Mouse (Mus musculus) right cerebral cortex, postnatal 10 days (tissue): ENCODE measurements at regions not wholly inside any gene's neighbourhood (a gene's known extent, or its start where the extent isn't known, plus 50 kb on each side); places are given as distances from the start of the nearest gene placed in this dataset.

Experiments
- DNase-seq, 2 experiments: peaks; one replicate each; pipeline ENCODE4 v3.0.0; 2021; ENCODE audit warnings: low spot score in 2 of 2

- DNase-seq = peak in 1 of 2 experiments; percentile 16
Measured at GRCm38 (mm10) chrX:110666853-110667504, 147.1 kb upstream of the Pou3f4 start.

- no peak for DNase-seq
Measured at GRCm38 (mm10) chrX:110673192-110673591, 140.9 kb upstream of the Pou3f4 start.

GRCm38 (mm10) chrX:110678578-110678977 lies 135.5 kb upstream of the Pou3f4 start:
- DNase-seq = no peak

DNA sequence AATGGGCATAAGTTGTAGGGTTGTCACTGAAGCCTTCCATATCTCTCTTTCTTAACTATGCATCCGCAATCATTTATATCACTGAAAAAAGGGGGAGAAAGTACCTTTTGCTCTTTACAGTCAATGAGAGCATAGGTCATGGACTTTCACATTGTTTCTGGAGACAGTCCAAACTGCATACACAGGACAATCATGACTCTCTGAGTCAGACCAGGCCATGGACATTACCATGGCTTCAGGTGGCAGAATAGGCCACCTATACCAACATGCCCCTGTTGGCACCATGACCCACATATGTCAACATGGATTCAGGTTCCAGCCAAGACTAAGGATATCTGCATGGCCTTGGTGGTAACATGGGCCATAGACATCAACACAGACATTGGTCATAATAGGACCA lies 133.5 kb upstream of the Pou3f4 start:
- DNase-seq = no peak

DNA sequence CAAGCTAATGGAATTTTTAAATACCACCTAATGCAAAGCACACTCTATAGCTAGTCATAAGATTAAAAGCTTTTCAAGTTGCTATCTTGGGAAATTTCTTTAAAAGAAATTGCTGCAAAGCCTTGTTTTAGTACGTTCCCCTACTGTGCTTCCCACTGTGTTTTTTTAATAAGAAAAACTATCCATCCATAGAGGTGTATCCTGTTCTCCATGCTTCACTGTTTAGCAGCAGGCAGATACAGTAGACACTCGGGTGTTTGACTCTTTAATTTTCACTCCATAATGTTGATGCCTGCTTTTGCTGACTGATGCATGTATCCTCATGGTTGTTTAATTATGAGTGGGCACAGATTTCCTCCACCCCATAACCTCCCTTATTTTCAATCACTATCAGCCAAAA lies 113.6 kb upstream of the Pou3f4 start:
- no peak for DNase-seq

- DNase-seq = no peak
Measured at GRCm38 (mm10) chrX:110714137-110714536, 99.9 kb upstream of the Pou3f4 start.

GRCm38 (mm10) chrX:110764080-110764479 lies 50.0 kb upstream of the Pou3f4 start:
- DNase-seq = no peak
